Mouse (Mus musculus) embryonic facial prominence, embryonic 12.5 days (tissue): ENCODE data around the gene Pipox. TPM values are rescaled to one million over a fixed set of nuclear protein-coding genes. Genes with fewer than 3 reads are reported as not detected.

ENCODE experiments used
- ATAC-seq: fragments of 200-750 bp; cut with Nextera tagmentation; 2 replicates; pipeline ENCODE4 v1.8.0; 2017; ENCODE audit not compliant: insufficient number of reproducible peaks, insufficient read depth, low FRiP score, low TSS enrichment
- H3K27ac ChIP-seq: fragments of 300-500 bp; sonication (generic); 2 replicates; pipeline ENCODE4 v1.5.1; 2016; ENCODE audit warnings: mild to moderate bottlenecking
- H3K27me3 ChIP-seq: fragments of 300-500 bp; sonication (generic); 2 replicates; pipeline ENCODE4 v1.6.1; 2016; ENCODE audit warnings: mild to moderate bottlenecking, moderate library complexity
- H3K36me3 ChIP-seq: fragments of 300-500 bp; sonication (generic); 2 replicates; pipeline ENCODE4 v1.6.1; 2016; ENCODE audit warnings: mild to moderate bottlenecking
- H3K4me1 ChIP-seq: fragments of 300-500 bp; sonication (generic); 2 replicates; pipeline ENCODE4 v1.6.1; 2016
- H3K4me2 ChIP-seq: fragments of 300-500 bp; sonication (generic); replicated peaks from 2 replicates; pipeline ENCODE4 v1.6.1; 2016; ENCODE audit warnings: mild to moderate bottlenecking, moderate library complexity
- H3K4me3 ChIP-seq: fragments of 300-500 bp; sonication (generic); 2 replicates; pipeline ENCODE4 v1.5.1; 2016; ENCODE audit warnings: mild to moderate bottlenecking
- H3K9ac ChIP-seq: fragments of 300-500 bp; sonication (generic); 2 replicates; pipeline ENCODE4 v1.6.1; 2016; ENCODE audit warnings: mild to moderate bottlenecking, moderate library complexity
- H3K9me3 ChIP-seq: fragments of 300-500 bp; sonication (generic); 2 replicates; pipeline ENCODE4 v1.6.1; 2016; ENCODE audit warnings: mild to moderate bottlenecking, moderate library complexity
- WGBS: fragments of 180-500 bp; shearing (Covaris S2); methylation state at CpG from one replicate; pipeline ENCODE4 v1.1.7; 2016; 5-methylcytosine and 5-hydroxymethylcytosine counted together
- polyA plus RNA-seq: library from polyadenylated mRNA; unstranded; fragments of >200 nt; fragmentation: Nextera tagmentation; extraction: Ambion mirVana; gene quantifications from 2 replicates; pipeline ENCODE4 v1.2.1, GENCODE M21; 2016

Pipox gene
- polyA plus RNA-seq, 1 experiment from 2014 or later = 1.7 TPM

- H3K4me2 ChIP-seq = no peak overlapping the region
- peaks cover 3% of the 10 kb centered on the region; the same call in 1 of the 2 replicates for H3K9me3 ChIP-seq
- H3K4me3 ChIP-seq = no peak overlapping the region
- ATAC-seq = no peak
- peaks cover 54% of the 10 kb centered on the region for H3K36me3 ChIP-seq
- H3K27me3 ChIP-seq = no peaks in the 10 kb centered on the region
- no peak overlapping the region for H3K27ac ChIP-seq
- H3K9ac ChIP-seq = no peak overlapping the region
- H3K4me1 ChIP-seq = peaks cover 6% of the 10 kb centered on the region; the same call in 1 of the 2 replicates
- WGBS = 77% methylated on average over 5 of the region's 5 CpGs
These were observed 56.0 kb downstream of the Pipox start for GRCm38 (mm10) chr11:77837856-77838255.

GRCm38 (mm10) chr11:77836751-77837150 is 57.1 kb downstream of the Pipox start:
- H3K4me1 ChIP-seq = peaks cover 6% of the 10 kb centered on the region; the same call in 1 of the 2 replicates
- no peak overlapping the region for H3K4me3 ChIP-seq
- ATAC-seq = no peak
- WGBS = 66% methylated on average over 4 of the region's 4 CpGs
- peak overlapping the region; percentile 17; the same call in 1 of the 2 replicates for H3K27ac ChIP-seq
- peaks cover 50% of the 10 kb centered on the region for H3K36me3 ChIP-seq
- no peak overlapping the region for H3K4me2 ChIP-seq
- no peak overlapping the region for H3K9ac ChIP-seq
- peaks cover 3% of the 10 kb centered on the region; the same call in 1 of the 2 replicates for H3K9me3 ChIP-seq
- H3K27me3 ChIP-seq = no peaks in the 10 kb centered on the region

DNA sequence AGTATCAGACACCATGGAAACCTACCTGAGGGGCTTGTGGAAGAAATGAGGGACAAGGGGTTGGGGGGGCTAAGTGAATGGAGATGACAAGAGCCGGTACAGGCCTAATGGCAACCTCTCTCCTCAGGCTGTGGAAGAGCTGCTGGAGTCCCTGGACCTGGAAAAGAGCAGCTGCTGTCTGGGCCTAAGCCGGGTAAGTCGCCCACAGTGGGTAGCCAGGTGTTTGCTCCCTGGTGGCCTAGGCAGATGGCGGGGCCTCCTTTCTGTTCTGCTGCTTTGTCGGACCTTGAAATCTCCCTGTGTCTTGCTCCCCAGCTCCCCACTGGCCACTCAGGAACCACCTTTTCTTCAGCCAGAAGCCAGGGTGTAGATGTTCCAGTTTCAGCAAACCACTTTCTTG is 57.6 kb downstream of the Pipox start:
- Histone ChIP-seq H3K27ac (peak overlapping the region; percentile 17; the same call in 1 of the 2 replicates), H3K9me3 (peaks cover 3% of the 10 kb centered on the region; the same call in 1 of the 2 replicates), H3K27me3 (no peaks in the 10 kb centered on the region), H3K36me3 (peaks cover 45% of the 10 kb centered on the region), H3K4me1 (peaks cover 6% of the 10 kb centered on the region; the same call in 1 of the 2 replicates), H3K4me3 (no peak overlapping the region), H3K9ac (no peak overlapping the region), H3K4me2 (no peak overlapping the region)
- 65% methylated on average over 5 of the region's 5 CpGs for WGBS
- no peak for ATAC-seq

GRCm38 (mm10) chr11:77835109-77835508 is 58.8 kb downstream of the Pipox start:
- peaks cover 3% of the 10 kb centered on the region; the same call in 1 of the 2 replicates for H3K9me3 ChIP-seq
- no peaks in the 10 kb centered on the region for H3K27me3 ChIP-seq
- 74% methylated on average over 3 of the region's 3 CpGs for WGBS
- peaks cover 6% of the 10 kb centered on the region; the same call in 1 of the 2 replicates for H3K4me1 ChIP-seq
- peaks cover 44% of the 10 kb centered on the region for H3K36me3 ChIP-seq
- no peak overlapping the region for H3K27ac ChIP-seq
- no peak overlapping the region for H3K4me3 ChIP-seq
- ATAC-seq = no peak
- H3K9ac ChIP-seq = no peak overlapping the region
- H3K4me2 ChIP-seq = no peak overlapping the region

DNA sequence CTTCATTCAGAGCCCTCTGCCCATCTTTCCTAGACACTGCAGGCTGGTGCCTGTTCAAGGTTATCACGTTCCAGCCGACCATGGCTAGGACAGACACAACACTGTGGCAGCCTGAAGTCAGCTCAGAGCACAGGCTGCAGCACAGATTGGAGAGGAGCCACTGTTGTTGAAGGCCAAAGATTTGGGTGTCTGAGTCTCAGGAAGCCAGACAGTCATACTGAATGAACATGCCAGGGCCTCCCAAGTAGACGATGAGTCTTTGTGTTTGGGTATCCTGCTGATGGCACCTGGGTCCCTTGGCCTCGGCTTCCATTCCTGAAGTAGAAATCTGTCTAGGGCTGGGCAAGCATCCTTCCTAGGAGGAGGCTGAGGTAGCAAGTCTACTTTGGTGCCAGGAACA is 61.4 kb downstream of the Pipox start:
- no peak overlapping the region for H3K27ac ChIP-seq

DNA sequence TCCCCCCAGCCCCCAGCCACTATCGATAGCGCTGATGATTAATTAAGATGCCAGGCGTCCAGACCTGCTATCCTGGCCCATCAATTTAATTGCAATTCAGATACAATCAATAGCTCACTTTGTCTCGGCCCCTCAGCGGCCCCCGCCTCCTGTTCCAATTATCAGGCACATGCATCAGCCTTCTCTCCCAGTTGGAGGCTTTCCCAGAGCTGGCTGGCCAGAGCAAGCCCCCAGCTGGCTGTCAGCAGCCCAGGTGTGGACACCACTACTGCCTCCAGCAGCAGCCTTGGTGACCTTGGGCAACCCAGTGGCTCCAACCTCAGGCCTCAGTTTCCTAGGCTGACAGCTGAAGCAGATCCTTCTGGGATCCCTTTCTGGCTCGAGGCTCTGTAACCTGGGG is 63.0 kb downstream of the Pipox start:
- no peak for ATAC-seq
- Histone ChIP-seq H3K4me1 (no peaks in the 10 kb centered on the region), H3K27ac (no peak overlapping the region), H3K27me3 (no peaks in the 10 kb centered on the region), H3K9me3 (peaks cover 3% of the 10 kb centered on the region; the same call in 1 of the 2 replicates), H3K4me2 (no peak overlapping the region), H3K4me3 (no peak overlapping the region), H3K36me3 (peaks cover 43% of the 10 kb centered on the region), H3K9ac (no peak overlapping the region)
- 54% methylated on average over 7 of the region's 7 CpGs for WGBS

More for the DNA sequence above, 61.4 kb downstream of the Pipox start:
- peaks cover 58% of the 10 kb centered on the region for H3K36me3 ChIP-seq
- H3K27me3 ChIP-seq = no peaks in the 10 kb centered on the region
- H3K4me3 ChIP-seq = no peak overlapping the region
- ATAC-seq = no peak
- H3K4me1 ChIP-seq = peaks cover 6% of the 10 kb centered on the region; the same call in 1 of the 2 replicates
- H3K9ac ChIP-seq = no peak overlapping the region
- H3K4me2 ChIP-seq = no peak overlapping the region
- H3K9me3 ChIP-seq = peaks cover 3% of the 10 kb centered on the region; the same call in 1 of the 2 replicates
- WGBS = 85% methylated on average over 4 of the region's 4 CpGs

Other genes starting within 250 kb of the Pipox start
- gene Nufip2, start 207.9 kb downstream of the Pipox start, polyA plus RNA-seq = 5.1 and 5.6 TPM in 2 replicates
- gene Cryba1, start 168.8 kb downstream of the Pipox start, polyA plus RNA-seq = 67.0 and 159 TPM in 2 replicates
- 33.2 and 35.0 TPM in 2 replicates for gene Myo18a, start 130.8 kb downstream of the Pipox start, polyA plus RNA-seq
- 1.4 and 2.6 TPM in 2 replicates for gene Gm10277, start 106.3 kb downstream of the Pipox start, polyA plus RNA-seq
- 2.0 and 2.4 TPM in 2 replicates for gene Sez6, start 36.7 kb upstream of the Pipox start, polyA plus RNA-seq
- 27.5 and 27.7 TPM in 2 replicates for gene Phf12, start 88.7 kb upstream of the Pipox start, polyA plus RNA-seq
- 20.3 and 21.9 TPM in 2 replicates for gene Dhrs13, start 138.2 kb upstream of the Pipox start, polyA plus RNA-seq
- gene Flot2, start 143.8 kb upstream of the Pipox start, polyA plus RNA-seq = 51.8 and 54.1 TPM in 2 replicates
- gene Eral1, start 186.3 kb upstream of the Pipox start, polyA plus RNA-seq = 33.7 and 35.9 TPM in 2 replicates
- 15.1 and 15.7 TPM in 2 replicates for gene Fam222b, start 200.6 kb upstream of the Pipox start, polyA plus RNA-seq